Mouse (Mus musculus): ENCODE measurements at regions not wholly inside any gene's neighbourhood (a gene's known extent, or its start where the extent isn't known, plus 50 kb on each side); places are given as distances from the start of the nearest gene placed in this dataset.

- TF ChIP-seq CTCF (IDR thresholded peaks at IDR 0.05; ENCODE audit: borderline replicate concordance, insufficient read depth, low read length) (no peak), POLR2A (IDR thresholded peaks at IDR 0.05; ENCODE audit: low read depth, low read length) (no peak)
Observed at GRCm38 (mm10) chr14:99806052-99806451, 478.4 kb downstream of the Klf12 start.

Data from embryonic fibroblast, embryonic 13.5 days (primary cell).